11 mouse cellular contexts compared by ENCODE assay signal in the genomic region with DNA sequence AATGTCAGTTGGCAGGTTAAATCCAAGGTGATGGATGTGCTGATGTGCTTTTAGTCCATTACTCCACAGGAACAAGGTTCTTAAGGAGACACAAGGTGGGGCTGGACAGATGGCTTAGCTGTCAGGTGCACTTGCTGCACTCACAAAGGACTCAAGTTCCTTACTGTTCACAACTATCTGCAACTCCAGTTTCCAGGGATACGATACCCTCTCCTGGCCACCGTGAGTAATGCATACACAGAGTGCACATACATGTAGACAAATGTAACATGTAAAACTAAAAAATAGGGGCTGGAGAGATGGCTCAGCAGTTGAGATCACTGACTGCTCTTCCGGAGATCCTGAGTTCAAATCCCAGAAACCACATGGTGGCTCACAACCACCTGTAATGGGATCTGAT. TPM values are rescaled to one million over a fixed set of nuclear protein-coding genes. Genes with fewer than 3 reads are reported as not detected.
DNase-seq lines count a peak whose midpoint lies in the region; ATAC-seq and TF ChIP-seq lines count a peak whose summit lies in the region.
"Had no signal": no experiment of that assay in that cellular context is flagged by ENCODE, and none has a peak within 500 bp of the region (broad histone marks: within the 10 kb centered on the region; RNA-seq: fewer than 3 reads in every experiment).

No protein-coding gene starts in this region.

- 89% methylated on average over 3 of the region's 3 CpGs for WGBS in forebrain, postnatal 0 days
- 92% methylated on average over 3 of the region's 3 CpGs for WGBS in forebrain, embryonic 12.5 days
- WGBS in liver, adult 2 months: 95% methylated on average over 3 of the region's 3 CpGs

- no peak for TF ChIP-seq POLR2A in liver, adult 2 months (IDR thresholded peaks at IDR 0.05; ENCODE audit: extremely low read depth, insufficient read depth, low read length)

- no peak for DNase-seq in forebrain, postnatal 0 days
- DNase-seq in liver, adult 2 months (ENCODE audit: extremely low read depth, low read depth, low spot score): peak; percentile 28
- DNase-seq in liver (no peak), ES-CJ7 (ENCODE audit: low read depth, low spot score) (peak; percentile 68)
- DNase-seq in layer of hippocampus, postnatal 10 days (ENCODE audit: low spot score in 2 of 2): no peak
- DNase-seq in right cerebral cortex, postnatal 14 days: no peak
- DNase-seq: adrenal gland, postnatal 14 days had no signal

- no peak for ATAC-seq in forebrain, postnatal 0 days
- no peak for ATAC-seq in forebrain, embryonic 12.5 days (ENCODE audit: low FRiP score)
- ATAC-seq in megakaryocyte progenitor cell, adult 5-6 weeks (replicated peaks; ENCODE audit: poor library complexity): peak; percentile 49

- no peak overlapping the region for H3K4me2 ChIP-seq in forebrain, postnatal 0 days (ENCODE audit: low read depth)
- H3K4me2 ChIP-seq in forebrain, embryonic 12.5 days: no peak overlapping the region
- H3K4me2 ChIP-seq: stomach, embryonic 15.5 days had no signal

- H3K9ac ChIP-seq in forebrain, postnatal 0 days: no peak overlapping the region
- H3K9ac ChIP-seq in forebrain, embryonic 12.5 days: no peak overlapping the region
- no peak overlapping the region for H3K9ac ChIP-seq in liver, adult 2 months (ENCODE audit: low read depth, low read length)
- H3K9ac ChIP-seq: stomach, embryonic 15.5 days had no signal

- peak; percentile 50 for TF ChIP-seq CTCF in forebrain, postnatal 0 days (IDR thresholded peaks at IDR 0.05; ENCODE audit: low read depth)
- TF ChIP-seq CTCF in liver, adult 2 months (IDR thresholded peaks at IDR 0.05; ENCODE audit: low read depth, low read length): no peak

- H3K4me3 ChIP-seq in forebrain, postnatal 0 days (ENCODE audit: low read depth, low read length): no peak overlapping the region
- H3K4me3 ChIP-seq in forebrain, embryonic 12.5 days (replicated peaks): no peak overlapping the region
- no peak overlapping the region for H3K4me3 ChIP-seq in liver, adult 2 months (ENCODE audit: insufficient read depth, low read depth, low read length)
- H3K4me3 ChIP-seq: forebrain, embryonic 10.5 days; stomach, embryonic 15.5 days had no signal

- H3K27me3 ChIP-seq in forebrain, postnatal 0 days (ENCODE audit: insufficient read depth, low read length): no peaks in the 10 kb centered on the region
- no peaks in the 10 kb centered on the region for H3K27me3 ChIP-seq in forebrain, embryonic 12.5 days
- no peaks in the 10 kb centered on the region for H3K27me3 ChIP-seq in liver, adult 2 months (ENCODE audit: control insufficient read depth, insufficient read depth, low read length)
- H3K27me3 ChIP-seq: stomach, embryonic 15.5 days had no signal

- no peaks in the 10 kb centered on the region for H3K9me3 ChIP-seq in forebrain, postnatal 0 days (ENCODE audit: low read length)
- no peaks in the 10 kb centered on the region for H3K9me3 ChIP-seq in forebrain, embryonic 12.5 days
- H3K9me3 ChIP-seq: forebrain, embryonic 10.5 days; stomach, embryonic 15.5 days had no signal

- H3K4me1 ChIP-seq in forebrain, postnatal 0 days (ENCODE audit: insufficient read depth): no peaks in the 10 kb centered on the region
- H3K4me1 ChIP-seq in forebrain, embryonic 12.5 days: no peaks in the 10 kb centered on the region
- H3K4me1 ChIP-seq in liver, adult 2 months (ENCODE audit: control insufficient read depth, insufficient read depth, low read length): peaks cover 28% of the 10 kb centered on the region
- H3K4me1 ChIP-seq: forebrain, embryonic 10.5 days had no signal

- H3K79me2 ChIP-seq in liver, adult 2 months (ENCODE audit: control insufficient read depth, insufficient read depth, low read length): no peaks in the 10 kb centered on the region

- H3K27ac ChIP-seq in forebrain, postnatal 0 days (ENCODE audit: low read depth, low read length): no peak overlapping the region
- no peak overlapping the region for H3K27ac ChIP-seq in forebrain, embryonic 12.5 days
- no peak overlapping the region for H3K27ac ChIP-seq in liver, adult 2 months (replicated peaks; ENCODE audit: insufficient read depth, low read depth, low read length)
- H3K27ac ChIP-seq: forebrain, embryonic 10.5 days; stomach, embryonic 15.5 days had no signal

- no peaks in the 10 kb centered on the region for H3K36me3 ChIP-seq in forebrain, postnatal 0 days (ENCODE audit: insufficient read depth)
- no peaks in the 10 kb centered on the region for H3K36me3 ChIP-seq in forebrain, embryonic 12.5 days (replicated peaks)
- H3K36me3 ChIP-seq in liver, adult 2 months (ENCODE audit: control insufficient read depth, insufficient read depth, low read length): no peaks in the 10 kb centered on the region
- H3K36me3 ChIP-seq: forebrain, embryonic 10.5 days; stomach, embryonic 15.5 days had no signal

RNA-seq across cellular contexts. Expression of a gene that starts 40.3 kb away (rescaled TPM):
- 181 and 195 TPM in 2 replicates for total RNA-seq in forebrain, postnatal 0 days (2014; rRNA removed)
- polyA plus RNA-seq in forebrain, postnatal 0 days (2015; fragmentation: Nextera tagmentation; extraction: Ambion mirVana): 228 and 256 TPM in 2 replicates
- polyA plus RNA-seq in forebrain, embryonic 12.5 days (2016; fragmentation: Nextera tagmentation; extraction: Ambion mirVana): 194 and 201 TPM in 2 replicates
- 22.6 and 57.1 TPM in 2 replicates for total RNA-seq in liver, adult 2 months (2014; rRNA removed)
- polyA plus RNA-seq in liver, adult 2 months (2012; rRNA removed): 233 and 251 TPM in 2 replicates
- 118 and 141 TPM in 2 replicates for total RNA-seq in megakaryocyte progenitor cell, adult 5-6 weeks (2015)
- 182 and 238 TPM in 2 replicates for total RNA-seq in megakaryocyte progenitor cell, adult 5-6 weeks (2017)
- total RNA-seq in layer of hippocampus, postnatal 10 days (2021): 100 to 1,000 TPM; 186 to 197 TPM

Comparison
In these comparisons a context has a peak if more than half of its experiments do, and no peak if none do; other contexts are left out.
1. DNase-seq: peak in liver, adult 2 months (single experiment) and ES-CJ7 (single experiment); none in forebrain, postnatal 0 days (single experiment), liver (single experiment), layer of hippocampus, postnatal 10 days (0 of 2) and right cerebral cortex, postnatal 14 days (single experiment).